Mouse (Mus musculus) lung, adult 2 months (tissue): ENCODE measurements around the gene Bmp10.

ENCODE experiments used
- CTCF ChIP-seq: fragments of 200-500 bp; IDR thresholded peaks from 2 replicates; pipeline ENCODE4 v1.5.1; 2011; ENCODE audit warnings: mild to moderate bottlenecking, low read length, control low read depth; ENCODE audit not compliant: insufficient read depth
- POLR2A ChIP-seq: fragments of 200-500 bp; IDR thresholded peaks from 2 replicates; pipeline ENCODE4 v1.6.1; 2011; ENCODE audit warnings: low read depth, mild to moderate bottlenecking, control low read depth, low read length, borderline replicate concordance; ENCODE audit errors: extremely low read depth

- TF ChIP-seq CTCF, result no peak
- TF ChIP-seq POLR2A, result no peak
Measured at GRCm38 (mm10) chr6:87445222-87445621, 16.4 kb downstream of the Bmp10 start.
